Mouse (Mus musculus): ENCODE measurements around the gene Phykpl.

Phykpl gene

GRCm38 (mm10) chr11:51644217-51644616, 59.7 kb downstream of the Phykpl start:
- DNase-seq (ENCODE audit: low read depth, low spot score) = no peak

GRCm38 (mm10) chr11:51645293-51645692, 60.7 kb downstream of the Phykpl start:
- no peak for DNase-seq (ENCODE audit: low read depth, low spot score)

- no peak for DNase-seq (ENCODE audit: low read depth, low spot score)
Measured at GRCm38 (mm10) chr11:51646245-51646644, 61.7 kb downstream of the Phykpl start.

GRCm38 (mm10) chr11:51646751-51647667, 62.5 kb downstream of the Phykpl start:
- DNase-seq (ENCODE audit: low read depth, low spot score) = no peak

- DNase-seq (ENCODE audit: low read depth, low spot score) = peak; percentile 40
Measured at GRCm38 (mm10) chr11:51648566-51648965, 64.0 kb downstream of the Phykpl start.

GRCm38 (mm10) chr11:51649111-51649888, 64.7 kb downstream of the Phykpl start:
- no peak for DNase-seq (ENCODE audit: low read depth, low spot score)

GRCm38 (mm10) chr11:51649889-51650199, 65.3 kb downstream of the Phykpl start:
- DNase-seq (ENCODE audit: low read depth, low spot score) = no peak

- no peak for DNase-seq (ENCODE audit: low read depth, low spot score)
Measured at GRCm38 (mm10) chr11:51650261-51650660, 65.7 kb downstream of the Phykpl start.

GRCm38 (mm10) chr11:51650691-51651515, 66.3 kb downstream of the Phykpl start, which contains the start of the genes N4bp3 and D930048N14Rik:
Gene N4bp3, minus strand, starts transcription at chr11:51650842.
Gene D930048N14Rik, plus strand, starts transcription at chr11:51650954.
- DNase-seq (ENCODE audit: low read depth, low spot score) = peak; percentile 47

- no peak for DNase-seq (ENCODE audit: low read depth, low spot score)
Measured at GRCm38 (mm10) chr11:51652889-51653418, 68.4 kb downstream of the Phykpl start.

- no peak for DNase-seq (ENCODE audit: low read depth, low spot score)
Measured at GRCm38 (mm10) chr11:51653736-51654135, 69.2 kb downstream of the Phykpl start.
